Mouse (Mus musculus) brain, embryonic 14.5 days (tissue): ENCODE measurements around the gene Cel.

Experiments used
- CTCF ChIP-seq: fragments of 200-500 bp; IDR thresholded peaks from 2 replicates; pipeline ENCODE4 v1.5.1; 2012; ENCODE audit warnings: inconsistent platforms, mild to moderate bottlenecking, moderate library complexity, borderline replicate concordance; ENCODE audit not compliant: insufficient read depth, insufficient read length; ENCODE audit errors: extremely low read depth
- POLR2A ChIP-seq: fragments of 200-500 bp; IDR thresholded peaks from 2 replicates; pipeline ENCODE4 v1.6.1; 2012; ENCODE audit warnings: mild to moderate bottlenecking, inconsistent platforms, borderline replicate concordance; ENCODE audit not compliant: poor library complexity, insufficient read depth, insufficient read length, severe bottlenecking; ENCODE audit errors: extremely low read depth

DNA sequence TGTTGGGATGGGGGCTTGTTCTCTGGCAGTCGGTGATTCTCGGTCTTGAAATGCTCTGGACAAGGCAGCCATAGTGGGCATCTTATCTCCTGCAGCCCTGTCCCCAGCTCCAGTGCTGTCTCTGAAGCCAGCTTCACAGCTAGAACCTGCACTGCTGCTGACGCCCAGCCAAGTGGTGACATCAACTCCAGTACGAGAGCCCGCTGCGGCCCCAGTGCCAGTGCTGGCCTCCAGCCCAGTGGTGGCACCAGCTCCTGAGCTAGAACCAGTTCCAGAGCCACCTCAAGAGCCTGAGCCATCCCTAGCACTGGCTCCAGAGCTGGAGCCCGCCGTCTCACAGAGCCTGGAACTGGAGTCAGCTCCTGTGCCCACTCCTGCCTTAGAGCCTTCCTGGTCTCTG is 19.3 kb downstream of the Cel start:
- TF ChIP-seq POLR2A (no peak), CTCF (no peak)
